Mouse (Mus musculus) heart, adult 8-10 months (tissue): ENCODE measurements at regions not wholly inside any gene's neighbourhood (a gene's known extent, or its start where the extent isn't known, plus 50 kb on each side); places are given as distances from the start of the nearest gene placed in this dataset.

ENCODE experiments used
- DNase-seq: peaks from one replicate; pipeline ENCODE4 v3.0.0; 2022; ENCODE audit warnings: low spot score

GRCm38 (mm10) chr12:27283964-27284363, 58.4 kb downstream of the Sox11 start:
- DNase-seq: no peak

- no peak for DNase-seq
Observed at GRCm38 (mm10) chr12:27261965-27262364, 80.4 kb downstream of the Sox11 start.

- DNase-seq: peak; percentile 8
Observed at GRCm38 (mm10) chr12:27254125-27254524, 88.2 kb downstream of the Sox11 start.

- no peak for DNase-seq
Observed at GRCm38 (mm10) chr12:27251521-27251920, 90.9 kb downstream of the Sox11 start.

GRCm38 (mm10) chr12:27248545-27248855, 93.9 kb downstream of the Sox11 start:
- DNase-seq: no peak

GRCm38 (mm10) chr12:27247756-27248544, 94.4 kb downstream of the Sox11 start:
- DNase-seq: no peak

GRCm38 (mm10) chr12:27235748-27236147, 106.6 kb downstream of the Sox11 start:
- no peak for DNase-seq

GRCm38 (mm10) chr12:27221541-27221940, 120.8 kb downstream of the Sox11 start:
- no peak for DNase-seq

GRCm38 (mm10) chr12:27201191-27201590, 141.2 kb downstream of the Sox11 start:
- DNase-seq: no peak

- DNase-seq: no peak
Observed at GRCm38 (mm10) chr12:27194001-27194400, 148.4 kb downstream of the Sox11 start.

GRCm38 (mm10) chr12:27191916-27192315, 150.5 kb downstream of the Sox11 start:
- no peak for DNase-seq

- no peak for DNase-seq
Observed at GRCm38 (mm10) chr12:27187480-27187879, 154.9 kb downstream of the Sox11 start.

GRCm38 (mm10) chr12:27182397-27183375, 159.7 kb downstream of the Sox11 start:
- peak; percentile 28 for DNase-seq

- no peak for DNase-seq
Observed at GRCm38 (mm10) chr12:27173561-27173960, 168.8 kb downstream of the Sox11 start.

GRCm38 (mm10) chr12:27173151-27173550, 169.2 kb downstream of the Sox11 start:
- DNase-seq: no peak

GRCm38 (mm10) chr12:27171595-27171994, 170.8 kb downstream of the Sox11 start:
- DNase-seq: no peak

GRCm38 (mm10) chr12:27164920-27165504, 177.4 kb downstream of the Sox11 start:
- no peak for DNase-seq

- DNase-seq: no peak
Observed at GRCm38 (mm10) chr12:27160063-27160686, 182.2 kb downstream of the Sox11 start.

- DNase-seq: no peak
Observed at GRCm38 (mm10) chr12:27159416-27160062, 182.8 kb downstream of the Sox11 start.

- no peak for DNase-seq
Observed at GRCm38 (mm10) chr12:27150871-27151853, 191.2 kb downstream of the Sox11 start.
